Mouse (Mus musculus) bone marrow, adult 2 months (tissue): ENCODE measurements at regions not wholly inside any gene's neighbourhood (a gene's known extent, or its start where the extent isn't known, plus 50 kb on each side); places are given as distances from the start of the nearest gene placed in this dataset.

ENCODE experiments used
- H3K27ac ChIP-seq: fragments of 200-500 bp; 2 replicates; pipeline ENCODE4 v1.5.1; 2012; ENCODE audit warnings: low read depth, mild to moderate bottlenecking, control low read depth, inconsistent platforms, low read length; ENCODE audit not compliant: control insufficient read depth, poor library complexity, insufficient read depth
- H3K4me1 ChIP-seq: fragments of 200-500 bp; 2 replicates; pipeline ENCODE4 v1.6.1; 2011; ENCODE audit warnings: low read length; ENCODE audit not compliant: control insufficient read depth, insufficient read depth
- H3K4me3 ChIP-seq: fragments of 200-500 bp; replicated peaks from 2 replicates; pipeline ENCODE3; 2011; ENCODE audit warnings: mild to moderate bottlenecking, low read depth, low read length, control low read depth; ENCODE audit not compliant: control insufficient read depth
- CTCF ChIP-seq: fragments of 200-500 bp; IDR thresholded peaks from 2 replicates; pipeline ENCODE4 v1.5.1; 2011; ENCODE audit warnings: low read length, control low read depth; ENCODE audit not compliant: control insufficient read depth, insufficient read depth
- POLR2A ChIP-seq: fragments of 200-500 bp; IDR thresholded peaks from 2 replicates; pipeline ENCODE4 v1.6.1; 2011; ENCODE audit warnings: low read depth, mild to moderate bottlenecking, control low read depth, low read length, borderline replicate concordance; ENCODE audit not compliant: control insufficient read depth
- WGBS: fragments of 180-500 bp; shearing (Covaris S2); methylation state at CpG from one replicate; pipeline ENCODE4 v1.1.7; 2018; 5-methylcytosine and 5-hydroxymethylcytosine counted together

GRCm38 (mm10) chr8:127860376-127860775 is 498.0 kb upstream of the Nrp1 start:
- WGBS, result 76% methylated on average over 3 of the region's 3 CpGs
- no peak overlapping the region for H3K4me3 ChIP-seq
- H3K27ac ChIP-seq, result no peak overlapping the region
- TF ChIP-seq POLR2A (no peak), CTCF (no peak)
- no peaks in the 10 kb centered on the region for H3K4me1 ChIP-seq

GRCm38 (mm10) chr8:127860891-127861290 is 497.5 kb upstream of the Nrp1 start:
- TF ChIP-seq CTCF, result no peak
- TF ChIP-seq POLR2A, result no peak
- WGBS, result 8% methylated on average over 3 of the region's 3 CpGs
- Histone ChIP-seq H3K4me3 (no peak overlapping the region), H3K27ac (no peak overlapping the region), H3K4me1 (no peaks in the 10 kb centered on the region)

- Histone ChIP-seq H3K4me1 (no peaks in the 10 kb centered on the region), H3K4me3 (no peak overlapping the region), H3K27ac (no peak overlapping the region)
- no peak for TF ChIP-seq POLR2A
- no peak for TF ChIP-seq CTCF
- 81% methylated on average over 1 of the region's 1 CpGs for WGBS
Observed at GRCm38 (mm10) chr8:127884641-127885040, 473.8 kb upstream of the Nrp1 start.

GRCm38 (mm10) chr8:127885211-127885610 is 473.2 kb upstream of the Nrp1 start:
- TF ChIP-seq CTCF, result no peak
- TF ChIP-seq POLR2A, result no peak
- Histone ChIP-seq H3K27ac (no peak overlapping the region), H3K4me3 (no peak overlapping the region), H3K4me1 (no peaks in the 10 kb centered on the region)
- WGBS, result 80% methylated on average over 3 of the region's 3 CpGs

GRCm38 (mm10) chr8:127885831-127886230 is 472.6 kb upstream of the Nrp1 start:
- 16% methylated on average over 3 of the region's 3 CpGs for WGBS
- Histone ChIP-seq H3K4me1 (no peaks in the 10 kb centered on the region), H3K4me3 (no peak overlapping the region), H3K27ac (no peak overlapping the region)
- TF ChIP-seq CTCF (no peak), POLR2A (no peak)

GRCm38 (mm10) chr8:127890729-127891128 is 467.7 kb upstream of the Nrp1 start:
- Histone ChIP-seq H3K4me1 (no peaks in the 10 kb centered on the region), H3K4me3 (no peak overlapping the region), H3K27ac (no peak overlapping the region)
- no peak for TF ChIP-seq CTCF
- TF ChIP-seq POLR2A, result no peak
- 80% methylated on average over 6 of the region's 6 CpGs for WGBS

- TF ChIP-seq CTCF (no peak), POLR2A (no peak)
- no peak overlapping the region for H3K4me3 ChIP-seq
- no peak overlapping the region for H3K27ac ChIP-seq
- H3K4me1 ChIP-seq, result no peaks in the 10 kb centered on the region
Observed at GRCm38 (mm10) chr8:127894284-127894683, 464.1 kb upstream of the Nrp1 start.

GRCm38 (mm10) chr8:127908436-127908835 is 450.0 kb upstream of the Nrp1 start:
- 86% methylated on average over 5 of the region's 5 CpGs for WGBS

GRCm38 (mm10) chr8:127909580-127909979 is 448.8 kb upstream of the Nrp1 start:
- TF ChIP-seq POLR2A (no peak), CTCF (no peak)
- Histone ChIP-seq H3K27ac (no peak overlapping the region), H3K4me1 (no peaks in the 10 kb centered on the region), H3K4me3 (no peak overlapping the region)
- 33% methylated on average over 2 of the region's 2 CpGs for WGBS

More at GRCm38 (mm10) chr8:127908436-127908835, 450.0 kb upstream of the Nrp1 start:
- TF ChIP-seq CTCF, result no peak
- TF ChIP-seq POLR2A, result no peak
- H3K4me3 ChIP-seq, result no peak overlapping the region
- H3K27ac ChIP-seq, result no peak overlapping the region
- H3K4me1 ChIP-seq, result no peaks in the 10 kb centered on the region
